Mouse (Mus musculus): ENCODE data around the gene Rab11fip3.

GRCm38 (mm10) chr17:26024674-26025073 is 44.7 kb downstream of the Rab11fip3 start:
- no peak for TF ChIP-seq CTCF (IDR thresholded peaks at IDR 0.05; ENCODE audit: borderline replicate concordance, insufficient read depth, low read depth, low read length)
- TF ChIP-seq POLR2A (IDR thresholded peaks at IDR 0.05; ENCODE audit: borderline replicate concordance, insufficient read depth, low read length), result no peak
